Mouse (Mus musculus) spleen, adult 18-20 months (tissue): Measurements from ENCODE around the gene Taok2.
"Not testable (repeated sequence)": the region's sequence is repeated elsewhere in the genome, so short reads cannot be mapped to it uniquely, and the experiment has no call there.

Experiments
- DNase-seq, 2 experiments: peaks; one replicate each; pipeline ENCODE4 v3.0.0; 2022; ENCODE audit warnings: mixed read lengths in 2 of 2

Gene Taok2

GRCm38 (mm10) chr7:126884286-126885164, at the start of gene Taok2:
TSS of gene Taok2 (minus strand) at chr7:126884703.
- DNase-seq, result peak; percentile 87 to 93

GRCm38 (mm10) chr7:126932652-126933051, 48.1 kb upstream of the Taok2 start:
- DNase-seq, result no peak

- no peak for DNase-seq
Observed at GRCm38 (mm10) chr7:126929046-126929445, 44.5 kb upstream of the Taok2 start.

GRCm38 (mm10) chr7:126928384-126929037, 44.0 kb upstream of the Taok2 start, which contains the start of gene Kctd13:
TSS of gene Kctd13 (plus strand) at chr7:126928879.
- peak; percentile 90 to 96 for DNase-seq

GRCm38 (mm10) chr7:126926299-126926698, 41.8 kb upstream of the Taok2 start:
- DNase-seq, result no peak

- DNase-seq, result no peak
Observed at GRCm38 (mm10) chr7:126923999-126924398, 39.5 kb upstream of the Taok2 start.

GRCm38 (mm10) chr7:126922624-126923060, 38.1 kb upstream of the Taok2 start, which contains the start of gene Tmem219:
TSS of gene Tmem219 (minus strand) at chr7:126922917.
- no peak for DNase-seq

GRCm38 (mm10) chr7:126921563-126921962, 37.1 kb upstream of the Taok2 start:
- DNase-seq, result no peak

GRCm38 (mm10) chr7:126919973-126920372, 35.5 kb upstream of the Taok2 start:
- DNase-seq, result no peak

- not testable (repeated sequence) for DNase-seq
Observed at GRCm38 (mm10) chr7:126918356-126918755, 33.9 kb upstream of the Taok2 start.

- no peak for DNase-seq
Observed at GRCm38 (mm10) chr7:126914844-126915243, 30.3 kb upstream of the Taok2 start.

GRCm38 (mm10) chr7:126905590-126905989, 21.1 kb upstream of the Taok2 start:
- DNase-seq, result no peak

- DNase-seq, result not testable (repeated sequence)
Observed at GRCm38 (mm10) chr7:126899781-126900180, 15.3 kb upstream of the Taok2 start.

- DNase-seq, result peak; percentile 92 to 99
Observed at GRCm38 (mm10) chr7:126898102-126898990, 13.8 kb upstream of the Taok2 start.

GRCm38 (mm10) chr7:126897390-126898101, 13.0 kb upstream of the Taok2 start:
- DNase-seq, result peak; percentile 10 to 27

GRCm38 (mm10) chr7:126896912-126897311, 12.4 kb upstream of the Taok2 start:
- DNase-seq, result no peak

GRCm38 (mm10) chr7:126888852-126889251, 4.3 kb upstream of the Taok2 start:
- no peak for DNase-seq

GRCm38 (mm10) chr7:126887281-126887680, 2.8 kb upstream of the Taok2 start:
- no peak for DNase-seq

- DNase-seq, result no peak
Observed at GRCm38 (mm10) chr7:126883731-126884181, 747 bp downstream of the Taok2 start.

- DNase-seq, result no peak
Observed at GRCm38 (mm10) chr7:126881040-126881439, 3.5 kb downstream of the Taok2 start.

GRCm38 (mm10) chr7:126877239-126877638, 7.3 kb downstream of the Taok2 start:
- DNase-seq, result no peak

- no peak for DNase-seq
Observed at GRCm38 (mm10) chr7:126870520-126870891, 14.0 kb downstream of the Taok2 start.
